Mouse (Mus musculus): ENCODE data around the gene Kit.

DNA sequence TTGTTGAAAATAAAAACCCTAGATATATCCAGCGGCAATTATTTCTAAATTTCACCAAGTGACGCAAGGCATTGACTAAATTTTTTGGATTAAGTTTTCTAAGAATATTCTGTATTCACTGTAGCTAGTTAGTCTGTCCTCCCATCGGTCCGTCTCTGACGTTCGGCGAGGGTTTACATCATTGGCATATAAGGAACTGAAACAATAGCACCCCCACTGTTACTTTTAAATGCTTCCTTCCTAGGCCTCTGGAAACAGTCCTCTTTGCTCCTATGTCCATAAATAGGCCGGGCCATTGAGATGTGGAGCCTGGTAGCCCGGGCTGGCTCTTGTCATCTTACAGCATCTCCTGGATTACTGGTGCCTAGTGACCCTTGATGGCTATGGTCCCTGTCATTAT, 29.5 kb downstream of the Kit start:
- TF ChIP-seq EP300 (IDR thresholded peaks at IDR 0.05; ENCODE audit: low read depth) (no peak), CTCF (IDR thresholded peaks at IDR 0.05; ENCODE audit: low read depth) (no peak)

Data from liver, embryonic 14.5 days (tissue).